Mouse (Mus musculus) kidney, adult 8-10 months (tissue): Measurements from ENCODE around the gene Hmgcl.
A peak's percentile ranks its signal among the peaks of the same experiment; 100 is the strongest.
"Not testable (repeated sequence)": the region's sequence is repeated elsewhere in the genome, so short reads cannot be mapped to it uniquely, and the experiment has no call there.

Experiments
- DNase-seq, 2 experiments: peaks; one replicate each; pipeline ENCODE4 v3.0.0; 2022

Hmgcl gene

GRCm38 (mm10) chr4:135928376-135928775, 17.9 kb upstream of the Hmgcl start:
- peak in 1 of 2 experiments; percentile 47 for DNase-seq

GRCm38 (mm10) chr4:135929405-135929804, 16.8 kb upstream of the Hmgcl start:
- DNase-seq: no peak

- DNase-seq: no peak
These were observed 16.4 kb upstream of the Hmgcl start for GRCm38 (mm10) chr4:135929828-135930227.

- peak in 1 of 2 experiments; percentile 48 for DNase-seq
These were observed 16.0 kb upstream of the Hmgcl start for GRCm38 (mm10) chr4:135930239-135930638.

- DNase-seq: no peak
These were observed 14.4 kb upstream of the Hmgcl start for GRCm38 (mm10) chr4:135931832-135932231.

GRCm38 (mm10) chr4:135934708-135935500, 11.3 kb upstream of the Hmgcl start:
- no peak for DNase-seq

- DNase-seq: no peak
These were observed 10.7 kb upstream of the Hmgcl start for GRCm38 (mm10) chr4:135935502-135935901.

GRCm38 (mm10) chr4:135938858-135939257, 7.4 kb upstream of the Hmgcl start:
- DNase-seq: no peak

GRCm38 (mm10) chr4:135941026-135941425, 5.2 kb upstream of the Hmgcl start:
- not testable (repeated sequence) for DNase-seq

- no peak for DNase-seq
These were observed 4.1 kb upstream of the Hmgcl start for GRCm38 (mm10) chr4:135942193-135942592.

GRCm38 (mm10) chr4:135943389-135943788, 2.9 kb upstream of the Hmgcl start:
- no peak for DNase-seq

- no peak for DNase-seq
These were observed 542 bp upstream of the Hmgcl start for GRCm38 (mm10) chr4:135945706-135946105.

- no peak for DNase-seq
These were observed 532 bp downstream of the Hmgcl start for GRCm38 (mm10) chr4:135946659-135947301.

GRCm38 (mm10) chr4:135948142-135948541, 1.9 kb downstream of the Hmgcl start:
- no peak for DNase-seq

GRCm38 (mm10) chr4:135949475-135949874, 3.2 kb downstream of the Hmgcl start:
- DNase-seq: no peak

GRCm38 (mm10) chr4:135949911-135950310, 3.7 kb downstream of the Hmgcl start:
- DNase-seq: no peak

GRCm38 (mm10) chr4:135950365-135950764, 4.1 kb downstream of the Hmgcl start:
- no peak for DNase-seq

- no peak for DNase-seq
These were observed 5.3 kb downstream of the Hmgcl start for GRCm38 (mm10) chr4:135951505-135951904.

GRCm38 (mm10) chr4:135953179-135953578, 6.9 kb downstream of the Hmgcl start:
- no peak for DNase-seq

GRCm38 (mm10) chr4:135954241-135954640, 8.0 kb downstream of the Hmgcl start:
- DNase-seq: peak in 1 of 2 experiments; percentile 81

GRCm38 (mm10) chr4:135955886-135956285, 9.6 kb downstream of the Hmgcl start:
- DNase-seq: no peak

- DNase-seq: peak; percentile 84 to 89
These were observed 12.1 kb downstream of the Hmgcl start for GRCm38 (mm10) chr4:135958354-135958753.

GRCm38 (mm10) chr4:135960717-135961116, 14.5 kb downstream of the Hmgcl start:
- DNase-seq: peak; percentile 70 to 88

- DNase-seq: no peak
These were observed 15.5 kb downstream of the Hmgcl start for GRCm38 (mm10) chr4:135961709-135962108.
